20 mouse cellular contexts compared by ENCODE assay signal in the genomic region with DNA sequence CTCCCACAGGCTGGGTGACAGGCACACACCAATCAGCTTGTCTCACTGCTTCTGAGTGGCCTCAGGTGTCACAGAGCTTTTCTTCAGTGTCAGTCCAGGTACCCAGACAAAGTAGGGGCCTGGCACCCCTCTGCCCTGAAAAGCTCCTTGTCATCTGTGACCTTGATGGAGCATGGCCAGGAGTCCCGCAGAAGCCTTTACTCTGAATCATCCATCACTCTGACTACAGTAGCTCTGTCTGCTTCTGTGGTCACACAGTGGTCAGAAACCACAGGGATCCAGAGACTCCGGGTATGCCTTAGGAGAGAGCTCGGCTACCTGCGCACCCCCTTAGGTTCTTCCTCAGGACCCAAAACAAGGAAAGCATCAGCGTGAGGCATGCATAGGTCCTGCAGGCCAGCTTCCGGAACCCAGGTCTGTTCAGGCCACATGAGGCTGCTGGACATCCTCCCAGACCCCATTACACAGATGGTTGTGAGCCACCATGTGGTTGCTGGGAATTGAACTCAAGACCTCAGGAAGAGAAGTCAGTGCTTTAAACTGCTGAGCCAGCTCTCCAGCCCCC. TPM values are rescaled to one million over a fixed set of nuclear protein-coding genes. Genes with fewer than 3 reads are reported as not detected.
A peak's percentile ranks its signal among the peaks of the same experiment; 100 is the strongest.
DNase-seq lines count a peak whose midpoint lies in the region; ATAC-seq and TF ChIP-seq lines count a peak whose summit lies in the region.
"Had no signal": no experiment of that assay in that cellular context is flagged by ENCODE, and none has a peak within 500 bp of the region (broad histone marks: within the 10 kb centered on the region; RNA-seq: fewer than 3 reads in every experiment).

No protein-coding gene starts in this region.

- no peaks in the 10 kb centered on the region for H3K9me3 ChIP-seq in heart, embryonic 11.5 days (replicated peaks; ENCODE audit: control insufficient read depth, low read length)
- no peaks in the 10 kb centered on the region for H3K9me3 ChIP-seq in heart, embryonic 12.5 days (replicated peaks)
- H3K9me3 ChIP-seq in liver, embryonic 12.5 days (replicated peaks) = no peaks in the 10 kb centered on the region
- no peaks in the 10 kb centered on the region for H3K9me3 ChIP-seq in liver, embryonic 11.5 days (ENCODE audit: control insufficient read depth, low read length)
- H3K9me3 ChIP-seq: embryonic facial prominence, embryonic 15.5 days; forebrain, embryonic 10.5 days; heart, embryonic 10.5 days; midbrain, embryonic 10.5 days; neural tube, embryonic 15.5 days had no signal

- ATAC-seq in heart, embryonic 11.5 days (replicated peaks; ENCODE audit: insufficient number of reproducible peaks, low FRiP score, low TSS enrichment) = no peak
- ATAC-seq in heart, embryonic 12.5 days (ENCODE audit: insufficient number of reproducible peaks, low FRiP score) = no peak
- no peak for ATAC-seq in liver, embryonic 12.5 days
- ATAC-seq in liver, embryonic 11.5 days (replicated peaks; ENCODE audit: low FRiP score) = no peak
- ATAC-seq: intestine, postnatal 0 days had no signal

- no peaks in the 10 kb centered on the region for H3K27me3 ChIP-seq in heart, embryonic 11.5 days (ENCODE audit: control insufficient read depth, insufficient read depth, low read length)
- H3K27me3 ChIP-seq in heart, embryonic 12.5 days (replicated peaks) = no peaks in the 10 kb centered on the region
- no peaks in the 10 kb centered on the region for H3K27me3 ChIP-seq in liver, embryonic 12.5 days (replicated peaks)
- H3K27me3 ChIP-seq in liver, embryonic 11.5 days (replicated peaks; ENCODE audit: control insufficient read depth, insufficient read depth, low read length) = no peaks in the 10 kb centered on the region
- no peaks in the 10 kb centered on the region for H3K27me3 ChIP-seq in myocyte (ENCODE audit: control insufficient read depth, insufficient read depth, insufficient read length)
- H3K27me3 ChIP-seq: embryonic facial prominence, embryonic 15.5 days; neural tube, embryonic 15.5 days had no signal

- H3K36me3 ChIP-seq in heart, embryonic 11.5 days (ENCODE audit: control insufficient read depth, insufficient read depth, low read length) = no peaks in the 10 kb centered on the region
- peaks cover 20% of the 10 kb centered on the region for H3K36me3 ChIP-seq in heart, embryonic 12.5 days
- H3K36me3 ChIP-seq in liver, embryonic 12.5 days = no peaks in the 10 kb centered on the region
- H3K36me3 ChIP-seq in liver, embryonic 11.5 days (ENCODE audit: control insufficient read depth, insufficient read depth, low read length) = no peaks in the 10 kb centered on the region
- no peaks in the 10 kb centered on the region for H3K36me3 ChIP-seq in myocyte (ENCODE audit: control insufficient read depth, insufficient read depth)

- no peak overlapping the region for H3K4me2 ChIP-seq in heart, embryonic 11.5 days
- H3K4me2 ChIP-seq in heart, embryonic 12.5 days = no peak overlapping the region
- no peak overlapping the region for H3K4me2 ChIP-seq in liver, embryonic 12.5 days
- no peak overlapping the region for H3K4me2 ChIP-seq in liver, embryonic 11.5 days
- peak overlapping the region; percentile 31 for H3K4me2 ChIP-seq in myocyte (ENCODE audit: low read depth)
- H3K4me2 ChIP-seq: embryonic facial prominence, embryonic 15.5 days; neural tube, embryonic 15.5 days had no signal

- peaks cover 18% of the 10 kb centered on the region for H3K79me2 ChIP-seq in myocyte (ENCODE audit: control insufficient read depth, insufficient read depth)

- peak; percentile 69 for DNase-seq in adrenal gland, adult 2 months
- DNase-seq in adrenal gland, postnatal 10 days = no peak
- no peak for DNase-seq in liver, embryonic 11.5 days (ENCODE audit: low spot score)
- no peak for DNase-seq in lung, postnatal 4 days
- DNase-seq: B cell, adult 2 months; cerebellum, adult 8-10 months; gastrocnemius, postnatal 36 days; kidney, postnatal 10 days; lung, postnatal 14 days; thymus, postnatal 25 days had no signal

- no peak overlapping the region for H3ac ChIP-seq in myocyte (ENCODE audit: control insufficient read depth, insufficient read length)

- peaks cover 19% of the 10 kb centered on the region for H3K4me1 ChIP-seq in heart, embryonic 11.5 days (ENCODE audit: control insufficient read depth, insufficient read depth, low read length)
- H3K4me1 ChIP-seq in heart, embryonic 12.5 days (replicated peaks) = peaks cover 40% of the 10 kb centered on the region
- peaks cover 48% of the 10 kb centered on the region for H3K4me1 ChIP-seq in liver, embryonic 12.5 days
- H3K4me1 ChIP-seq in liver, embryonic 11.5 days (replicated peaks; ENCODE audit: control insufficient read depth, insufficient read depth, low read length) = peaks cover 22% of the 10 kb centered on the region

- H3K4me3 ChIP-seq in heart, embryonic 11.5 days (ENCODE audit: low read depth, low read length) = no peak overlapping the region
- H3K4me3 ChIP-seq in heart, embryonic 12.5 days = no peak overlapping the region
- no peak overlapping the region for H3K4me3 ChIP-seq in liver, embryonic 12.5 days
- no peak overlapping the region for H3K4me3 ChIP-seq in liver, embryonic 11.5 days (ENCODE audit: low read depth, low read length)
- H3K4me3 ChIP-seq in myocyte = no peak overlapping the region
- H3K4me3 ChIP-seq: embryonic facial prominence, embryonic 15.5 days; heart, embryonic 10.5 days; neural tube, embryonic 15.5 days had no signal

- WGBS in heart, embryonic 11.5 days (ENCODE audit: insufficient replicate concordance) = 82% methylated on average over 6 of the region's 6 CpGs
- WGBS in heart, embryonic 12.5 days = 83% methylated on average over 6 of the region's 6 CpGs
- WGBS in liver, embryonic 12.5 days (ENCODE audit: insufficient replicate concordance) = 73% methylated on average over 6 of the region's 6 CpGs
- 79% methylated on average over 6 of the region's 6 CpGs for WGBS in liver, embryonic 11.5 days

- H3K27ac ChIP-seq in heart, embryonic 11.5 days (ENCODE audit: low read depth, low read length) = 0 out of 2 replicates have a peak overlapping the region, but pooled peaks have one; percentile 15
- no peak overlapping the region for H3K27ac ChIP-seq in heart, embryonic 12.5 days (ENCODE audit: poor library complexity, severe bottlenecking)
- H3K27ac ChIP-seq in liver, embryonic 12.5 days = peak overlapping the region; percentile 37; the same call in 1 of the 2 replicates
- H3K27ac ChIP-seq in liver, embryonic 11.5 days (ENCODE audit: low read depth, low read length) = no peak overlapping the region
- H3K27ac ChIP-seq: embryonic facial prominence, embryonic 15.5 days; forebrain, embryonic 10.5 days; heart, embryonic 10.5 days; midbrain, embryonic 10.5 days; neural tube, embryonic 15.5 days had no signal

- peak overlapping the region; percentile 43; the same call in 1 of the 2 replicates for H3K9ac ChIP-seq in heart, embryonic 11.5 days (ENCODE audit: low read depth, low read length)
- no peak overlapping the region for H3K9ac ChIP-seq in heart, embryonic 12.5 days
- no peak overlapping the region for H3K9ac ChIP-seq in liver, embryonic 12.5 days
- H3K9ac ChIP-seq in liver, embryonic 11.5 days (ENCODE audit: low read depth, low read length) = no peak overlapping the region
- H3K9ac ChIP-seq: embryonic facial prominence, embryonic 15.5 days; neural tube, embryonic 15.5 days had no signal

- TF ChIP-seq POLR2A in myocyte (IDR thresholded peaks at IDR 0.05; ENCODE audit: insufficient read length, low read depth) = no peak

RNA-seq across cellular contexts. Expression of a gene that starts 3.6 kb away (rescaled TPM):
- 10 to 100 TPM; 54.1 to 73.9 TPM for total RNA-seq in adrenal gland, adult 2 months (2021)
- 165 and 166 TPM in 2 replicates for polyA plus RNA-seq in adrenal gland, adult 2 months (2012; rRNA removed)
- total RNA-seq in adrenal gland, postnatal 10 days (2021) = 10 to 100 TPM; 50.4 to 65.3 TPM
- polyA plus RNA-seq in heart, embryonic 11.5 days (2014; fragmentation: Nextera tagmentation; extraction: Ambion mirVana) = 37.6 and 47.0 TPM in 2 replicates
- 64.9 and 65.7 TPM in 2 replicates for polyA plus RNA-seq in heart, embryonic 12.5 days (2016; fragmentation: Nextera tagmentation; extraction: Ambion mirVana)
- 26.0 and 27.3 TPM in 2 replicates for polyA plus RNA-seq in liver, embryonic 12.5 days (2016; fragmentation: Nextera tagmentation; extraction: Ambion mirVana)
- 38.0 and 38.4 TPM in 2 replicates for polyA plus RNA-seq in liver, embryonic 11.5 days (2014; fragmentation: Nextera tagmentation; extraction: Ambion mirVana)
- 55.9 TPM for polyA plus RNA-seq in myocyte (2012; fragmentation: generic; extraction: Trizol)

RNA-seq across cellular contexts. Expression of a gene that starts 24.7 kb away (rescaled TPM):
- 100 to 1,000 TPM; 185 to 189 TPM for total RNA-seq in adrenal gland, adult 2 months (2021)
- 427 and 546 TPM in 2 replicates for polyA plus RNA-seq in adrenal gland, adult 2 months (2012; rRNA removed)
- total RNA-seq in adrenal gland, postnatal 10 days (2021) = 100 to 1,000 TPM; 249 to 298 TPM
- polyA plus RNA-seq in heart, embryonic 11.5 days (2014; fragmentation: Nextera tagmentation; extraction: Ambion mirVana) = 62.1 and 68.8 TPM in 2 replicates
- 99.6 and 102 TPM in 2 replicates for polyA plus RNA-seq in heart, embryonic 12.5 days (2016; fragmentation: Nextera tagmentation; extraction: Ambion mirVana)
- 124 and 125 TPM in 2 replicates for polyA plus RNA-seq in liver, embryonic 12.5 days (2016; fragmentation: Nextera tagmentation; extraction: Ambion mirVana)
- polyA plus RNA-seq in liver, embryonic 11.5 days (2014; fragmentation: Nextera tagmentation; extraction: Ambion mirVana) = 124 and 128 TPM in 2 replicates
- 119 TPM for polyA plus RNA-seq in myocyte (2012; fragmentation: generic; extraction: Trizol)

RNA-seq across cellular contexts. Expression of a gene that starts 30.6 kb away (rescaled TPM):
- 100 to 1,000 TPM; 110 to 133 TPM for total RNA-seq in adrenal gland, adult 2 months (2021)
- polyA plus RNA-seq in adrenal gland, adult 2 months (2012; rRNA removed) = 241 and 255 TPM in 2 replicates
- total RNA-seq in adrenal gland, postnatal 10 days (2021) = 100 to 1,000 TPM; 121 to 131 TPM
- 64.6 and 67.6 TPM in 2 replicates for polyA plus RNA-seq in heart, embryonic 11.5 days (2014; fragmentation: Nextera tagmentation; extraction: Ambion mirVana)
- 131 and 136 TPM in 2 replicates for polyA plus RNA-seq in heart, embryonic 12.5 days (2016; fragmentation: Nextera tagmentation; extraction: Ambion mirVana)
- 106 TPM in 2 replicates for polyA plus RNA-seq in liver, embryonic 12.5 days (2016; fragmentation: Nextera tagmentation; extraction: Ambion mirVana)
- polyA plus RNA-seq in liver, embryonic 11.5 days (2014; fragmentation: Nextera tagmentation; extraction: Ambion mirVana) = 92.3 and 96.1 TPM in 2 replicates
- 178 TPM for polyA plus RNA-seq in myocyte (2012; fragmentation: generic; extraction: Trizol)

RNA-seq across cellular contexts. Expression of a gene that starts 47.4 kb away (rescaled TPM):
- 1 to 10 TPM; 1.3 to 1.4 TPM for total RNA-seq in adrenal gland, adult 2 months (2021)
- polyA plus RNA-seq in adrenal gland, adult 2 months (2012; rRNA removed) = 2.2 and 2.3 TPM in 2 replicates
- 1 to 10 TPM; 1.6 to 2.7 TPM for total RNA-seq in adrenal gland, postnatal 10 days (2021)
- 0.83 and 0.84 TPM in 2 replicates for polyA plus RNA-seq in heart, embryonic 11.5 days (2014; fragmentation: Nextera tagmentation; extraction: Ambion mirVana)
- 2.4 and 2.6 TPM in 2 replicates for polyA plus RNA-seq in heart, embryonic 12.5 days (2016; fragmentation: Nextera tagmentation; extraction: Ambion mirVana)
- polyA plus RNA-seq in liver, embryonic 12.5 days (2016; fragmentation: Nextera tagmentation; extraction: Ambion mirVana) = 2.6 and 3.0 TPM in 2 replicates
- polyA plus RNA-seq in liver, embryonic 11.5 days (2014; fragmentation: Nextera tagmentation; extraction: Ambion mirVana) = 3.6 TPM in 2 replicates
- polyA plus RNA-seq in myocyte (2012; fragmentation: generic; extraction: Trizol) = 1.0 TPM

RNA-seq across cellular contexts. Expression of a gene that starts 48.5 kb away (rescaled TPM):
- total RNA-seq in adrenal gland, adult 2 months (2021) = 10 to 100 TPM; 18.0 to 19.4 TPM
- polyA plus RNA-seq in adrenal gland, adult 2 months (2012; rRNA removed) = 22.5 and 27.1 TPM in 2 replicates
- total RNA-seq in adrenal gland, postnatal 10 days (2021) = 10 to 100 TPM; 17.7 to 20.1 TPM
- 38.9 and 39.0 TPM in 2 replicates for polyA plus RNA-seq in heart, embryonic 11.5 days (2014; fragmentation: Nextera tagmentation; extraction: Ambion mirVana)
- polyA plus RNA-seq in heart, embryonic 12.5 days (2016; fragmentation: Nextera tagmentation; extraction: Ambion mirVana) = 34.8 and 38.1 TPM in 2 replicates
- 43.9 and 45.3 TPM in 2 replicates for polyA plus RNA-seq in liver, embryonic 12.5 days (2016; fragmentation: Nextera tagmentation; extraction: Ambion mirVana)
- 56.7 and 57.3 TPM in 2 replicates for polyA plus RNA-seq in liver, embryonic 11.5 days (2014; fragmentation: Nextera tagmentation; extraction: Ambion mirVana)
- 25.1 TPM for polyA plus RNA-seq in myocyte (2012; fragmentation: generic; extraction: Trizol)

Comparison
In these comparisons a context has a peak if more than half of its experiments do, and no peak if none do; other contexts are left out.
1. H3K27ac ChIP-seq: peak in heart, embryonic 11.5 days (single experiment) and liver, embryonic 12.5 days (single experiment); none in heart, embryonic 12.5 days (single experiment) and liver, embryonic 11.5 days (single experiment).